Mouse (Mus musculus): ENCODE data around the gene E330009J07Rik. TPM values are rescaled to one million over a fixed set of nuclear protein-coding genes. Genes with fewer than 3 reads are reported as not detected.

E330009J07Rik gene
- polyA plus RNA-seq, 1 experiment from 2014 or later: 7.5 TPM

GRCm38 (mm10) chr6:40439731-40440130 lies 3.8 kb upstream of the E330009J07Rik start:
- H3K27ac ChIP-seq (ENCODE audit: low read length): no peak overlapping the region
- TF ChIP-seq EP300 (IDR thresholded peaks at IDR 0.05): no peak
- TF ChIP-seq CTCF (IDR thresholded peaks at IDR 0.05): no peak
- ATAC-seq: no peak
- no peaks in the 10 kb centered on the region for H3K27me3 ChIP-seq (replicated peaks; ENCODE audit: insufficient read depth, low read length)
- no peaks in the 10 kb centered on the region for H3K36me3 ChIP-seq (ENCODE audit: insufficient read depth, low read length)
- H3K4me3 ChIP-seq (ENCODE audit: low read depth, low read length): no peak overlapping the region
- no peak for DNase-seq (ENCODE audit: low spot score)
- H3K9ac ChIP-seq (replicated peaks; ENCODE audit: low read depth): no peak overlapping the region
- H3K4me1 ChIP-seq (ENCODE audit: insufficient read depth, low read depth, low read length): no peaks in the 10 kb centered on the region
- no peaks in the 10 kb centered on the region for H3K9me3 ChIP-seq (ENCODE audit: low read length)
- WGBS: 30% methylated on average over 12 of the region's 12 CpGs
- no peak overlapping the region for H3K4me2 ChIP-seq (replicated peaks; ENCODE audit: low read depth, low read length)

DNA sequence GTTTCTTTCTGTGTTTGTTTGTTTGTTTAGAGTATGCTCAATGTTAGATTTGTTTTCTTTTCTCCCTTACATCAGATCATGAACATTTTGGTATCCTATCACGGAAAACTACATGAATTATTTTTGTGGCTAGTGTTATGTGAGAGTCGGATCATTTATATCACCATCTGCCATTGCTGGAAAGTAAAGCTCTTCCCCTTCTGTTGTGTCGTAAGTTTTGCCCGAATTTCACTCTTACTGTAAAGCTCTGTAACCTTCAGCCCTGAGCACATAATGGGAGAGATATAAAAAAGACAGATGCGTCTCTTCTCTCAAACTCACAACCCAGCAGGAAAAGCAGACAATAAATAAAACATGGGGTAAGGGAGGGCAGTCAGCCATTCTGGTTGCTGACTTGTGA lies 3.0 kb upstream of the E330009J07Rik start, which contains the start of gene Wee2:
Wee2 (plus strand) TSS at position 153 of the 400 bp plus-strand sequence.
- ATAC-seq: no peak
- H3K4me1 ChIP-seq (ENCODE audit: insufficient read depth, low read depth, low read length): no peaks in the 10 kb centered on the region
- no peak within 1 kb of the TSS for H3K9ac ChIP-seq (replicated peaks; ENCODE audit: low read depth)
- H3K36me3 ChIP-seq (ENCODE audit: insufficient read depth, low read length): no peaks in the 10 kb centered on the region
- DNase-seq (ENCODE audit: low spot score): no peak
- no peak within 1 kb of the TSS for H3K27ac ChIP-seq (ENCODE audit: low read length)
- 52% methylated on average over 5 of the region's 5 CpGs for WGBS
- TF ChIP-seq CTCF (IDR thresholded peaks at IDR 0.05): no peak
- TF ChIP-seq EP300 (IDR thresholded peaks at IDR 0.05): no peak
- H3K9me3 ChIP-seq (ENCODE audit: low read length): no peaks in the 10 kb centered on the region
- H3K4me3 ChIP-seq (ENCODE audit: low read depth, low read length): no peak within 1 kb of the TSS
- no peak within 1 kb of the TSS for H3K4me2 ChIP-seq (replicated peaks; ENCODE audit: low read depth, low read length)
- H3K27me3 ChIP-seq (replicated peaks; ENCODE audit: insufficient read depth, low read length): no peaks in the 10 kb centered on the region

- Histone ChIP-seq H3K4me3 (ENCODE audit: low read depth, low read length) (peak overlapping the region; percentile 69), H3K4me1 (ENCODE audit: insufficient read depth, low read depth, low read length) (peaks cover 2% of the 10 kb centered on the region), H3K36me3 (ENCODE audit: insufficient read depth, low read length) (no peaks in the 10 kb centered on the region), H3K4me2 (replicated peaks; ENCODE audit: low read depth, low read length) (peak overlapping the region; percentile 97), H3K27ac (ENCODE audit: low read length) (peak overlapping the region; percentile 26; the same call in 1 of the 2 replicates), H3K9me3 (ENCODE audit: low read length) (no peaks in the 10 kb centered on the region), H3K27me3 (replicated peaks; ENCODE audit: insufficient read depth, low read length) (no peaks in the 10 kb centered on the region), H3K9ac (replicated peaks; ENCODE audit: low read depth) (peak overlapping the region; percentile 59)
- DNase-seq (ENCODE audit: low spot score) (peak; percentile 45), ATAC-seq (peak; percentile 58)
- under 1% methylated on average over 45 of the region's 72 CpGs for WGBS
- no peak for TF ChIP-seq EP300 (IDR thresholded peaks at IDR 0.05)
- TF ChIP-seq CTCF (IDR thresholded peaks at IDR 0.05): peak; percentile 41
Measured at GRCm38 (mm10) chr6:40435151-40436046, 536 bp downstream of the E330009J07Rik start.

- H3K4me2 ChIP-seq (replicated peaks; ENCODE audit: low read depth, low read length): peak overlapping the region; percentile 97
- TF ChIP-seq EP300 (IDR thresholded peaks at IDR 0.05) (no peak), CTCF (IDR thresholded peaks at IDR 0.05) (no peak)
- H3K4me3 ChIP-seq (ENCODE audit: low read depth, low read length): peak overlapping the region; percentile 69
- no peaks in the 10 kb centered on the region for H3K9me3 ChIP-seq (ENCODE audit: low read length)
- H3K27me3 ChIP-seq (replicated peaks; ENCODE audit: insufficient read depth, low read length): no peaks in the 10 kb centered on the region
- peaks cover 7% of the 10 kb centered on the region for H3K4me1 ChIP-seq (ENCODE audit: insufficient read depth, low read depth, low read length)
- DNase-seq (ENCODE audit: low spot score): no peak
- no peak for ATAC-seq
- WGBS: 16% methylated on average over 7 of the region's 7 CpGs
- no peaks in the 10 kb centered on the region for H3K36me3 ChIP-seq (ENCODE audit: insufficient read depth, low read length)
- H3K27ac ChIP-seq (ENCODE audit: low read length): no peak overlapping the region
- peak overlapping the region; percentile 59 for H3K9ac ChIP-seq (replicated peaks; ENCODE audit: low read depth)
Measured at GRCm38 (mm10) chr6:40434697-40435096, 1.2 kb downstream of the E330009J07Rik start.

DNA sequence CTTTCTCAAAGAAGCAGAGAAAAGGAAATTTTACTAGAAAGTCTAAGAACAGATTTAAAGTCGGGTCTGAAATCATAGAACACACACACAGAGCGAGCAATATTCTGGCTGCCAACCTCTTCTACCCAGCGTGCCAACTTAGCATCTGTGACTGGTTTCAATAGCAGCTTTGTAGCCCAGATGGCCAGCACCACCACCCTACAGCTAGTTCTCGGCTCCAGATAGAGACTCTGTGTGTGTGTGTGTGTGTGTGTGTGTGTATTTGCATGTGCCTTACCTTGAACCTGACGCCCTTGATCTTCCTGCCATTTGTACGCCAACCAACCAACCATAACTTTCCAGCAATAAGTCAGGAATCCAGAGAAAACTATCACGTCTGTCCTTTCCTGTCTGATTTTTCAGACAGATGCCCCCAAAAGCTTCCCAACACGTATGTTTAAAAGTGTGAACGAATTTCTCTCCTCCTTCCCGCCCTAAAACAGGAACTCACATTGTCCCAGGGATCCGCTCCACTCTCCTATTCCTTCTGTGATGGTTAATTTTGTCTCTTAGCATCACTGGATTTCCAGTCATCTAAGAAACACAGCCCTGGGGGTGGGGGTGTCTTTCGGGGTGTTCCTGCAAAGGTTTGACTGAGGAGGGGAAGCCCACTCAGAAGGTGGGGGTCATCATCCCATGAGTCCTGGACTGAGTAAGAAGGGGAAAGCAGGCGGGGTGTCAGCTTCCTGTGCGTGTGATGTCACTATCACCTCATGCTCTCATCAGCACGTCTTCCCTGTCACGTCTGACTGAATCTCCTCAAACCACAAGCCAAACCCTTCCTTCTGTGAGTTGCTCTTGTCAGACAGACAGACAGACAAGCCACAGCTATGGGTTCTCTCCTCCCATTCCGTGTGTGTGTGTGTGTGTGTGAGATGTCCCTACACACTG lies 3.3 kb downstream of the E330009J07Rik start:
- DNase-seq (ENCODE audit: low spot score): no peak

GRCm38 (mm10) chr6:40431812-40432211 lies 4.1 kb downstream of the E330009J07Rik start:
- H3K4me3 ChIP-seq (ENCODE audit: low read depth, low read length): no peak overlapping the region
- H3K4me2 ChIP-seq (replicated peaks; ENCODE audit: low read depth, low read length): no peak overlapping the region
- DNase-seq (ENCODE audit: low spot score): no peak
- no peaks in the 10 kb centered on the region for H3K27me3 ChIP-seq (replicated peaks; ENCODE audit: insufficient read depth, low read length)
- no peaks in the 10 kb centered on the region for H3K9me3 ChIP-seq (ENCODE audit: low read length)
- H3K36me3 ChIP-seq (ENCODE audit: insufficient read depth, low read length): no peaks in the 10 kb centered on the region
- no peak for TF ChIP-seq CTCF (IDR thresholded peaks at IDR 0.05)
- no peak for TF ChIP-seq EP300 (IDR thresholded peaks at IDR 0.05)
- H3K27ac ChIP-seq (ENCODE audit: low read length): no peak overlapping the region
- ATAC-seq: no peak
- peaks cover 7% of the 10 kb centered on the region for H3K4me1 ChIP-seq (ENCODE audit: insufficient read depth, low read depth, low read length)
- H3K9ac ChIP-seq (replicated peaks; ENCODE audit: low read depth): no peak overlapping the region

More for the DNA sequence above, 3.3 kb downstream of the E330009J07Rik start:
- H3K27me3 ChIP-seq (replicated peaks; ENCODE audit: insufficient read depth, low read length): no peaks in the 10 kb centered on the region
- no peaks in the 10 kb centered on the region for H3K36me3 ChIP-seq (ENCODE audit: insufficient read depth, low read length)
- no peaks in the 10 kb centered on the region for H3K9me3 ChIP-seq (ENCODE audit: low read length)
- H3K9ac ChIP-seq (replicated peaks; ENCODE audit: low read depth): no peak overlapping the region
- H3K4me3 ChIP-seq (ENCODE audit: low read depth, low read length): no peak overlapping the region
- peaks cover 7% of the 10 kb centered on the region for H3K4me1 ChIP-seq (ENCODE audit: insufficient read depth, low read depth, low read length)
- 84% methylated on average over 17 of the region's 17 CpGs for WGBS
- no peak overlapping the region for H3K27ac ChIP-seq (ENCODE audit: low read length)
- ATAC-seq: no peak
- no peak for TF ChIP-seq EP300 (IDR thresholded peaks at IDR 0.05)
- TF ChIP-seq CTCF (IDR thresholded peaks at IDR 0.05): no peak
- H3K4me2 ChIP-seq (replicated peaks; ENCODE audit: low read depth, low read length): no peak overlapping the region

All from lung, postnatal 0 days (tissue).